In the genomic region with DNA sequence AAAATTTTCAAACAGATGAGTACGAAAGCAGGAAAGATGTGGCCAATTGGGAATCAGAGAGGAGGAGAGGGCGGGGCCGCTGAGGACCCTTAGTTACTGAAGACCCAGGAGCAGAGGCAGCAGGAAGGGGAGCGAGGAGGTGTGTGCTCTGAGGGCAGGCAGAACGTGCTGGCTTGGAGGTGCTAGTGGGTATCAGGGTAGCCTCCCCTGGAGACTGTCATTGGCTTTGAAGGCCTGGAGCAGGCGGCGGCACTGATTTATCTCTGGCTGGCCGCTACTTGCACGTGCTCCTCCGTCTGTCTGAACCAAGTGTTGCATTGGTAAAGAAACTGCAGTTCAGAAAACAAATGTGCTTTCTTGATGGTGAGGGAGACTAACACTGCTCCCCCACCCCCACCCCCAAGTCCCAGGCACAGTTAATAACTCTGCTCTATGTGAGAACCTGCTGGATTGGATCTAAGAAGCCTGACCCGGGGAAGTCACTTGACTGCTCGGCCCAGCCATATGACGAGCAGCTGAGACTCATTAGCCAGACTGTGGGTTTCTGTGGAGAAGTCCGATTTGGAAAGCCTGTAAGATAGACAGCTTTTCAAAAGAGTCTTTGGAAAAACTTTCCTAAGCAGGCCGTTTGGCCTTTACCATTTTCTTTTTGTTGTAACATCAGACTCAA, we compare ENCODE assay signal across 10 mouse cellular contexts. TPM values are rescaled to one million over a fixed set of nuclear protein-coding genes. Genes with fewer than 3 reads are reported as not detected.
DNase-seq lines count a peak whose midpoint lies in the region; ATAC-seq lines count a peak whose summit lies in the region.
"Had no signal": no experiment of that assay in that cellular context is flagged by ENCODE, and none has a peak within 500 bp of the region (broad histone marks: within the 10 kb centered on the region; RNA-seq: fewer than 3 reads in every experiment).

No protein-coding gene starts in this region.

- no peaks in the 10 kb centered on the region for H3K36me3 ChIP-seq in hindbrain, embryonic 14.5 days (replicated peaks; ENCODE audit: control insufficient read depth, insufficient read depth)

- no peaks in the 10 kb centered on the region for H3K9me3 ChIP-seq in hindbrain, embryonic 14.5 days (ENCODE audit: control insufficient read depth, low read length)

- H3K27ac ChIP-seq in hindbrain, embryonic 14.5 days: no peak overlapping the region

- 33% methylated on average over 15 of the region's 15 CpGs for WGBS in hindbrain, embryonic 14.5 days

- DNase-seq in adrenal gland, adult 2 months: peak; percentile 68
- no peak for DNase-seq in adrenal gland, adult 18-20 months (ENCODE audit: low spot score in 2 of 2)
- DNase-seq in R1 (ENCODE audit: low read depth, low spot score): peak; percentile 68
- DNase-seq in hindbrain, embryonic 14.5 days (ENCODE audit: low spot score): no peak
- peak; percentile 34 for DNase-seq in mesoderm, embryonic 11.5 days (ENCODE audit: low read depth, low spot score)
- DNase-seq in left cerebral cortex, adult 8-10 months (ENCODE audit: low spot score in 2 of 2): no peak
- DNase-seq in thymus, adult 18-20 months: no peak
- DNase-seq in left cerebral cortex, postnatal 36 days (ENCODE audit: low spot score in 2 of 2): no peak
- DNase-seq: gastrocnemius, postnatal 10 days; lung, postnatal 36 days had no signal

- H3K4me1 ChIP-seq in hindbrain, embryonic 14.5 days (replicated peaks; ENCODE audit: control insufficient read depth, insufficient read depth, low read length): peaks cover 13% of the 10 kb centered on the region

- ATAC-seq in hindbrain, embryonic 14.5 days (ENCODE audit: low FRiP score): no peak

- H3K4me3 ChIP-seq in hindbrain, embryonic 14.5 days (replicated peaks; ENCODE audit: low read length): no peak overlapping the region

- H3K4me2 ChIP-seq in hindbrain, embryonic 14.5 days (replicated peaks): 0 out of 2 replicates have a peak overlapping the region, but pooled peaks have one; percentile 7

- intact Hi-C loops in left cerebral cortex, postnatal 36 days (cut with DNase I): no loop called here

- H3K9ac ChIP-seq in hindbrain, embryonic 14.5 days: no peak overlapping the region

- H3K27me3 ChIP-seq in hindbrain, embryonic 14.5 days (ENCODE audit: control insufficient read depth, insufficient read depth, low read length): no peaks in the 10 kb centered on the region

RNA-seq across cellular contexts. Expression of gene Rab27a, which starts 19.1 kb away (rescaled TPM):
- 10 to 100 TPM; 36.2 to 36.8 TPM for total RNA-seq in adrenal gland, adult 2 months (2021)
- 3.3 and 5.5 TPM in 2 replicates for polyA plus RNA-seq in adrenal gland, adult 2 months (2012; rRNA removed)
- total RNA-seq in adrenal gland, adult 18-20 months (2021): 10 to 100 TPM; 22.9 to 29.6 TPM
- 1.0 and 1.1 TPM in 2 replicates for polyA plus RNA-seq in hindbrain, embryonic 14.5 days (2014; fragmentation: Nextera tagmentation; extraction: Ambion mirVana)
- total RNA-seq in left cerebral cortex, adult 8-10 months (2022): 10 to 100 TPM in 1 of 4 experiments, 1 to 10 TPM in 3; 5.9 to 10.8 (median 8.5) TPM
- total RNA-seq in left cerebral cortex, postnatal 36 days (2021): 1 to 10 TPM; 4.8 to 9.8 TPM

RNA-seq across cellular contexts. Expression of gene Pigb, which starts 23.6 kb away (rescaled TPM):
- total RNA-seq in adrenal gland, adult 2 months (2021): 10 to 100 TPM; 13.3 to 14.7 TPM
- polyA plus RNA-seq in adrenal gland, adult 2 months (2012; rRNA removed): 7.2 and 9.6 TPM in 2 replicates
- 10 to 100 TPM; 11.0 to 13.8 TPM for total RNA-seq in adrenal gland, adult 18-20 months (2021)
- polyA plus RNA-seq in hindbrain, embryonic 14.5 days (2014; fragmentation: Nextera tagmentation; extraction: Ambion mirVana): 13.2 and 21.0 TPM in 2 replicates
- total RNA-seq in left cerebral cortex, adult 8-10 months (2022): 10 to 100 TPM; 15.1 to 16.5 (median 15.3) TPM
- 10 to 100 TPM; 14.3 to 15.7 TPM for total RNA-seq in left cerebral cortex, postnatal 36 days (2021)

RNA-seq across cellular contexts. Expression of gene Khdc3, which starts 37.9 kb away (rescaled TPM):
- under 1 TPM in 1 of 2 experiments, not detected in 1; 0.48 TPM for total RNA-seq in adrenal gland, adult 2 months (2021)
- 0.25 and 0.33 TPM in 2 replicates for polyA plus RNA-seq in adrenal gland, adult 2 months (2012; rRNA removed)
- total RNA-seq in adrenal gland, adult 18-20 months (2021): under 1 TPM; 0.29 to 0.80 TPM
- polyA plus RNA-seq in hindbrain, embryonic 14.5 days (2014; fragmentation: Nextera tagmentation; extraction: Ambion mirVana): 0.21 TPM in 1 of 2 replicates, not detected in the other
- 1 to 10 TPM; 1.1 to 2.3 (median 1.5) TPM for total RNA-seq in left cerebral cortex, adult 8-10 months (2022)
- 1 to 10 TPM in 1 of 2 experiments, under 1 TPM in 1; 0.96 to 3.2 TPM for total RNA-seq in left cerebral cortex, postnatal 36 days (2021)
- total RNA-seq: gastrocnemius, postnatal 10 days had no signal

RNA-seq across cellular contexts. Expression of gene Gm20509, which starts 38.5 kb away (rescaled TPM):
- total RNA-seq in adrenal gland, adult 2 months (2021): under 1 TPM in 1 of 2 experiments, not detected in 1; 0.29 TPM
- not detected in 2 replicates for polyA plus RNA-seq in adrenal gland, adult 2 months (2012; rRNA removed)
- not detected for total RNA-seq in adrenal gland, adult 18-20 months (2021)
- polyA plus RNA-seq in hindbrain, embryonic 14.5 days (2014; fragmentation: Nextera tagmentation; extraction: Ambion mirVana): not detected in 2 replicates
- total RNA-seq in left cerebral cortex, adult 8-10 months (2022): under 1 TPM in 2 of 4 experiments, not detected in 2; 0.46 to 1.00 TPM
- not detected for total RNA-seq in left cerebral cortex, postnatal 36 days (2021)
- total RNA-seq: gastrocnemius, postnatal 10 days had no signal

RNA-seq across cellular contexts. Expression of gene Rsl24d1, which starts 49.5 kb away (rescaled TPM):
- total RNA-seq in adrenal gland, adult 2 months (2021): 10 to 100 TPM; 53.3 to 61.1 TPM
- 4.7 and 6.6 TPM in 2 replicates for polyA plus RNA-seq in adrenal gland, adult 2 months (2012; rRNA removed)
- total RNA-seq in adrenal gland, adult 18-20 months (2021): 10 to 100 TPM; 60.3 to 66.3 TPM
- polyA plus RNA-seq in hindbrain, embryonic 14.5 days (2014; fragmentation: Nextera tagmentation; extraction: Ambion mirVana): 104 and 108 TPM in 2 replicates
- 10 to 100 TPM; 51.3 to 62.2 (median 53.3) TPM for total RNA-seq in left cerebral cortex, adult 8-10 months (2022)
- total RNA-seq in left cerebral cortex, postnatal 36 days (2021): 10 to 100 TPM; 56.2 to 56.8 TPM

Comparison
In these comparisons a context has a peak if more than half of its experiments do, and no peak if none do; other contexts are left out.
1. DNase-seq: peak in adrenal gland, adult 2 months (single experiment), R1 (single experiment) and mesoderm, embryonic 11.5 days (single experiment); none in adrenal gland, adult 18-20 months (0 of 2), hindbrain, embryonic 14.5 days (single experiment), left cerebral cortex, adult 8-10 months (0 of 2), thymus, adult 18-20 months (0 of 2) and left cerebral cortex, postnatal 36 days (0 of 2).